Mouse (Mus musculus) hindbrain, embryonic 10.5 days (tissue): Measurements from ENCODE around the gene Scap. TPM values are rescaled to one million over a fixed set of nuclear protein-coding genes. Genes with fewer than 3 reads are reported as not detected.

Experiments used
- DNase-seq: peaks from one replicate; pipeline ENCODE4 v3.0.0-alpha.2; 2017; ENCODE audit warnings: low spot score
- H3K27ac ChIP-seq: fragments of 300-500 bp; sonication (generic); 2 replicates; pipeline ENCODE4 v1.5.1; 2016; ENCODE audit warnings: mild to moderate bottlenecking, moderate library complexity
- H3K27me3 ChIP-seq: fragments of 300-500 bp; sonication (generic); 2 replicates; pipeline ENCODE4 v1.6.1; 2016; ENCODE audit warnings: mild to moderate bottlenecking; ENCODE audit not compliant: poor library complexity, insufficient read depth, severe bottlenecking
- H3K36me3 ChIP-seq: fragments of 300-500 bp; sonication (generic); 2 replicates; pipeline ENCODE4 v1.6.1; 2016; ENCODE audit warnings: mild to moderate bottlenecking, moderate library complexity
- H3K4me1 ChIP-seq: fragments of 300-500 bp; sonication (generic); replicated peaks from 2 replicates; pipeline ENCODE4 v1.6.1; 2016; ENCODE audit warnings: mild to moderate bottlenecking
- H3K4me3 ChIP-seq: fragments of 300-500 bp; sonication (generic); 2 replicates; pipeline ENCODE4 v1.5.1; 2016; ENCODE audit warnings: mild to moderate bottlenecking, moderate library complexity
- H3K9me3 ChIP-seq: fragments of 300-500 bp; sonication (generic); 2 replicates; pipeline ENCODE4 v1.6.1; 2016; ENCODE audit warnings: mild to moderate bottlenecking, moderate library complexity
- WGBS: fragments of 180-500 bp; shearing (Covaris S2); methylation state at CpG from one replicate; pipeline ENCODE4 v1.1.7; 2016; 5-methylcytosine and 5-hydroxymethylcytosine counted together
- polyA plus RNA-seq: library from polyadenylated mRNA; unstranded; fragments of >200 nt; fragmentation: Nextera tagmentation; extraction: Ambion mirVana; gene quantifications from 2 replicates; pipeline ENCODE4 v1.2.1, GENCODE M21; 2016

The Scap gene
- polyA plus RNA-seq, 1 experiment from 2014 or later: 40.3 TPM

DNA sequence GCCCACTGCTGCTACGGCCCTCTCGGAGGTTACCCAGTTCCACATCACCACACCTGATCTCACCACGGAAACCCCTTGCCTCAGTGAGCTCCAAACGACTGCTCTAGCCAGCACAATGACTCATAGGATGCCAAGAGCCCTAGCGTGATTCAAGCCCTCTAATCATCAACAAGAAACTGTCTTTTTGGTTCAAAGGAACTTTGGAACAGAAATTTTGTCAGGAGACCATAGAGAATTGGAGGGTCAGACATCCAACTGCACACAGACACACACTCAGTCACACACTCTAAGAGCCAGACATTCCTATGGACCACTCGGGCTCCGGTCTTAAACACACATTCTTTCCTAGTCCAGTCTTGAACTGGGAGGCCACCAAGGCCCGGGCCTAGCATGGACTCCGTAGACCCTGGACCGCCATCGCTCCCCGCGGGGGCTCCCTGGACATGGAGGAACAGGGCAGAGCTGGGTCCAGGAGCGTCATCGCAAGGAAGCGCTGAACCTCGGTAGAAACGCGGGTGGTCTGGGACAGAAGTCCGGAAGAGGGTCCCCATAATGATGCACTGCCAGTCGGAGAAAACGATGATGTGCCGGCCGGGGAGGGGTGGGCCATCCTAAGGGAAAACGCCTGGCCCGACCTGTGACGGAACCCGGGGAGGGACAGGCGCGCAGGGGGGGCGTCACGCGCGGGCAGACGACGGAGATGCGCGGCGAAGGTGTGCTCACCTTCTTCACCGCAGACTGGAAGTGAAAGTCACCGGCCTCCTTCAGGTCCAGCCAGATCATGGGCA lies 74.4 kb downstream of the Scap start:
- H3K36me3 ChIP-seq: peaks cover 23% of the 10 kb centered on the region
- no peaks in the 10 kb centered on the region for H3K27me3 ChIP-seq
- whole genome bisulfite sequencing: 2% methylated on average over 41 of the region's 41 CpGs
- H3K4me3 ChIP-seq: peak overlapping the region; percentile 97
- H3K9me3 ChIP-seq: no peaks in the 10 kb centered on the region
- peaks cover 22% of the 10 kb centered on the region for H3K4me1 ChIP-seq
- no peak for DNase-seq
- H3K27ac ChIP-seq: peak overlapping the region; percentile 93

DNA sequence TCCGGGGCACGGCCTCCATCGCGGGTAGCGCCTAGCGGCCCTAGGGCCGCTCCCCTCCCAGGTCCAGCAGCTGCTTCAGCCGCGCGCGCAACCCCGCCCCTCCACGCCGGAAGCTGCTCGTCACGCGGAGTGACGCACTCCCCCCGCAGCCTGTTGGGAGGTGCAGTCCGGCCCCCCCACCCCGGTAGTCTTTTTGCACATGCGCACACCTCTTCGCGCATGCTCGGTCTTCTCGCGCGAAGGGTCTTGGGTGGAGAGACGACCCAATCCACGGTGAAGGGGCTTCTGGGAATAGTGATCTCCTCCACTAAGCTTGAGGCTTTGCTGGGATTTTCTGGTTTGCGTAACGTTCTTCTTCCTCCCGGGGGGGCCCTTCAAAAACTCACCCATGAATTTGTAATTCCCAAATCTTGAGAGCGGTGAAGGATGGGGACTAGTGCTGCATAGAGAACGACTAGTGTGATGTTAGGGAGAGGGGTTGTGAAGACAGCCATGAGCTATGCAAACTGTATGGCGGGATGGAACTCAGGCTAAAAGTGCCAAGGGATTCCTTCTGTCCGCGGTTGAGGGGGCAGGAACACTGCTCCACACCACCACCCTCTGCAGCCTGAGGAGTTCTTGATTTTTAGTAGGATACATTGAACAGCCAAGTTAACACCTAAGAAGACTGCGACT lies 75.1 kb downstream of the Scap start, which contains the start of gene Ptpn23:
TSS of gene Ptpn23 (minus strand) at position 115 of the 675 bp plus-strand sequence.
- H3K36me3 ChIP-seq: peaks cover 23% of the 10 kb centered on the region
- WGBS: under 1% methylated on average over 39 of the region's 39 CpGs

DNA sequence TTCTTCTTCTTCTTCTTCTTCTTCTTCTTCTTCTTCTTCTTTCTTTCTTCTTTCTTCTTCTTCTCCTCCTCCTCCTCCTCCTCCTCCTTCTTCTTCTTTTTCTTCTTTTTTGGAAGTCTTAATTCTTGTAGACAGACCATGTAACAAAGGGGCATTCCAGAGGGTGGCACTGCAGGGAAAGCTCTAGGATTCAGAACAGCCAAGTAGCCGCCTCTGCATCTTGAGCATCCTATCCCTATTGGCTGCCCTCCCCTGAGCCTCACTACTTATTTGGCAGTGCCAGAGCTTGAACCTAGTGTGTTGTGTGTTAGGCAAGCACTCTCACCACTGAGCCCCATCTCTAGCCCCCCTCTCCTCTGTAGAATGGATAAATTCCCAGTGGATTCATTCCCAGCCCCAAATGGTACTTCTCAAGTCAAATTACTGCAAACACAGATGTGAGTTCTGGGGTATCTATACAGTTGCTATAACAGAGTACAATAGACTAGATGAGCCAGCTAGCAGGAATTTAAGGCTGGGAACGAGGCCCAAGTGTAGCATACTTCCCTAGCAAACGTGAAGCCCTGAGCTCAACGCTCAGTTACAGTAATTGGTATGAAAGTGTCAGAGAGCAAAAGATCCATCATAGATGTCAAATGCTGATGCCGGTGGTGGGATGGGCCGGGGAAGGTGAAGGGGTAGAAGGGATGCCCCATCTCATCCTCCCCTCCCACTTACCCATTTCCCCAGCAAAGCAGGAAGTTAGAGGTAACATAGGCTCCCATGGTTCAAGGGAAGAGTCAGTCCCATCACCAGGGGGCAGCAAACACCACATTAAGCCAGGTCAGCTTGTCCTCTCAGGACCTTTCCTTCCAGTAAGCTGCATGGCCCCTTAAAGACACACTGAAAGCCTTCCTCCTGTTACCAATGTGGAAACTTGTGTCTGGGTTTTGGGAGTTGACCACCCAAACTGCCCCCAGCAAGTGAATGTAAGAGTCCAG lies 78.1 kb downstream of the Scap start:
- H3K4me1 ChIP-seq: peaks cover 22% of the 10 kb centered on the region
- 46% methylated on average over 6 of the region's 6 CpGs for WGBS
- no peaks in the 10 kb centered on the region for H3K9me3 ChIP-seq
- peak; percentile 82 for DNase-seq
- no peaks in the 10 kb centered on the region for H3K27me3 ChIP-seq
- H3K4me3 ChIP-seq: 0 out of 2 replicates have a peak overlapping the region, but pooled peaks have one; percentile 7
- H3K27ac ChIP-seq: no peak overlapping the region
- H3K36me3 ChIP-seq: no peaks in the 10 kb centered on the region

More for the DNA sequence above, 75.1 kb downstream of the Scap start, which contains the start of gene Ptpn23:
- Histone ChIP-seq H3K4me1 (peaks cover 22% of the 10 kb centered on the region), H3K27ac (peak within 1 kb of the TSS; percentile 93), H3K4me3 (peak within 1 kb of the TSS; percentile 97), H3K27me3 (no peaks in the 10 kb centered on the region), H3K9me3 (no peaks in the 10 kb centered on the region)
- DNase-seq: peak; percentile 98

DNA sequence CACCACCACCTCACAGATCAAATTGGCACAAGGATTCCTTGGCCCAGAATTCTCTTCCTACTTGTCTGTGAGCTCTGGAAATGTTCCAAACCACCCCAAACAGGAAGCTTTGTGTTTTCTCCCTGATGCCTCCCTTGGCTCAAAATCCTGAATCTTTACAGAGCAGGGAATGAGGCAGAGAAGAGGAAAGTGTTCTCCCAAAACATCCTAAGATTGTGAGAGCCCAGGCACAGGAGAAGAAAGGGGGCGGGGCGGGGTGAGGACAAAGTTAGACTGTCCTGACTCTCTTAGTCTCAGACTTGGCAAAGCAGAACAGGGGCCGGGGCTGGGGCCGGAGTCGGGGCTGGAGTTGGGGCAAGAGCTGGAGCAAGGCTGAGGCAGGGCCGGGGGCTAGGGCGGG lies 79.8 kb downstream of the Scap start:
- WGBS: 80% methylated on average over 7 of the region's 7 CpGs
- no peaks in the 10 kb centered on the region for H3K9me3 ChIP-seq
- no peak overlapping the region for H3K4me3 ChIP-seq
- H3K27me3 ChIP-seq: no peaks in the 10 kb centered on the region
- no peak for DNase-seq
- H3K4me1 ChIP-seq: peaks cover 10% of the 10 kb centered on the region
- no peaks in the 10 kb centered on the region for H3K36me3 ChIP-seq
- H3K27ac ChIP-seq: no peak overlapping the region

DNA sequence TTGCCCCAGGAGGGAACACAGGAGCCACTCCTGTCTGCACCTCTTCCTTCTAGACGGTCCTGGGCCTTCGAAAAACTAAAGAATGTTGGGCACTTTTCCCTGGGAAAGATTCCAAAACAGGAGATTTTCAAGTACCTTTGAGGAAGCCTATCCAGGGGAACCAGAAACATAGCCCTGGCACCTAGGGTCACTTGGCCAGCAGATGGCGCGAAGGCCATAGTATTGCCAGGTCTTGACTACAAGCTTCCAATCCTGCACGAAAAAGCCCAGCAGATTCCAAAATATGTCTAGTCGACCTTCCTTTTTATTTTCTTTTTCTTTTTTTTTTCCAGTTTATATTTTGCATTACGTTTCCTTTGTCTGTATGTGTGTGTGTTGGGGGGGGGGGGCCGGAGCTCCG lies 80.7 kb downstream of the Scap start:
- Histone ChIP-seq H3K36me3 (no peaks in the 10 kb centered on the region), H3K4me1 (peaks cover 5% of the 10 kb centered on the region), H3K9me3 (no peaks in the 10 kb centered on the region), H3K4me3 (no peak overlapping the region), H3K27me3 (no peaks in the 10 kb centered on the region), H3K27ac (no peak overlapping the region)
- DNase-seq: peak; percentile 44
- 53% methylated on average over 9 of the region's 9 CpGs for WGBS

DNA sequence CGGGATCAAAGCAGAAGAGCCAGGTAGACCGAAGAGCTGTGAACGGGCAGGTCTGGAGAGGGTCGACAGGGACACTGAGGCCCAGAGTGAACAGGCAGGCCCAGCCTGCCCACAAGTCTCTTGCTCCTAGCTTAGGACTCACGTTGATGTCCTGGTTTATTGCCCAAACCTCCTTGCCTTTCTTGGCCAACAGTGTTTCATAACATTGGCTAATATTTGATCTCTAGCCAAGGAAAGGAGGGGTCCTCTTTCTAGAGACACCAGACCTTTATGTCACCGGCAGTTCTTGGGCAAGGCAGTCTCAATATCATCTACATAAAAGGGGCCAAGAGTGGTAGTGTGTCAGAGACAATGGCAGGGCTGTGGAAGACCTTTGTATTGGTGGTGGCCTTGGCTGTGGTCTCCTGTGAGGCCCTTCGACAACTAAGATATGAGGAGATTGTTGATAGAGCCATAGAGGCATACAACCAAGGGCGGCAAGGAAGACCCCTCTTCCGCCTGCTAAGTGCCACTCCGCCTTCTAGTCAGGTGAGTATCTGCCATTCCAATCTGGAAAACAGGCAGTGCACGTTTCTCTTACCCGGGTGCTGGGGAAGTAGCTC lies 86.5 kb downstream of the Scap start, which contains the start of gene Ngp:
TSS of gene Ngp (plus strand) at position 237 of the 602 bp plus-strand sequence.
- no peak for DNase-seq
- 90% methylated on average over 12 of the region's 12 CpGs for WGBS
- H3K4me1 ChIP-seq: no peaks in the 10 kb centered on the region
- no peak within 1 kb of the TSS for H3K27ac ChIP-seq
- H3K4me3 ChIP-seq: no peak within 1 kb of the TSS
- H3K36me3 ChIP-seq: no peaks in the 10 kb centered on the region
- no peaks in the 10 kb centered on the region for H3K9me3 ChIP-seq
- no peaks in the 10 kb centered on the region for H3K27me3 ChIP-seq

DNA sequence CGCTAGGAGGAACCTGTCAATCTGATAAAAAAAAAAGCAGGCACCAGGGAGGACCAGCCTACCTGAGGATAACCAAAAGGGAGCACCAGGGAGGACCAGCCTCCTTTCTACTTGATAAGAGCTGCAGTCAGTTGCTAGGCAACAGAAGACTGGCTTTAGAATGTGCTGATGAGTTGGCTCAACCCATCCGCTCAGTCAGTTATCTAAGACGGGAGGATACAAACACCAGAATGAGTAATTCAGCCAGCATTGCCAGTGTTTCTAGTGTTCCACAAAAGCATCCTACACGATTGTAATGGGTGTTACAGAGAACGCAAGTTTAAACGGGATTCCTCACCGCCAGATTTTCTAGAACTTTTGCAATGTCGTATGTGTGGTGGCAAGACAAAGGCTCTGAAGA lies 98.2 kb downstream of the Scap start:
- Histone ChIP-seq H3K4me1 (no peaks in the 10 kb centered on the region), H3K27me3 (no peaks in the 10 kb centered on the region), H3K4me3 (no peak overlapping the region), H3K36me3 (peaks cover 89% of the 10 kb centered on the region), H3K9me3 (no peaks in the 10 kb centered on the region), H3K27ac (no peak overlapping the region)
- DNase-seq: no peak
- WGBS: 78% methylated on average over 8 of the region's 8 CpGs

DNA sequence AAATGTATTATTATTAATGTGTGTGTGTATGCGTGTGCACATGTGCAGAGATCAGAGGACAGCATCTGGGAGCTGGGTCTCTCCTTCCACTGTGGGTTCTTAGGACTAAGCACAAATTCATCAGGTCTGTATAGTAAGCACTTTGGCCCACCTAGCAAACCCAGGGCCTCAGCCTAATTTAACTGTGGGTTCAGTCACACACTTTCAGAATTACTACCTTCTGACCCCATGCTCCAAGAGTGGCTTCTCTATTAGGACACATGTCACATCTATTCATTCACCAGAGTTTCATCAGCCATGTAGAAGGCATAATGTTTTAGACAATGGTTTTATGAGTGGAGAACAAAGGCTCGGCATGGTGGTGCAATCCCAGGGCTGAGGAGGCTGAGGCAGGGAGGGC lies 100.0 kb downstream of the Scap start:
- DNase-seq: no peak
- Histone ChIP-seq H3K27me3 (no peaks in the 10 kb centered on the region), H3K36me3 (peaks cover 85% of the 10 kb centered on the region), H3K27ac (no peak overlapping the region), H3K9me3 (no peaks in the 10 kb centered on the region), H3K4me3 (no peak overlapping the region), H3K4me1 (no peaks in the 10 kb centered on the region)
- WGBS: 98% methylated on average over 2 of the region's 2 CpGs

Other genes with a start within 250 kb of the Scap start
- gene Smarcc1, start 215.6 kb upstream of the Scap start, polyA plus RNA-seq: 180 and 201 TPM in 2 replicates
- gene Dhx30, start 215.5 kb upstream of the Scap start, polyA plus RNA-seq: 179 and 194 TPM in 2 replicates
- 7.0 and 15.1 TPM in 2 replicates for gene Cspg5, start 89.5 kb upstream of the Scap start, polyA plus RNA-seq
- 45.6 TPM in 2 replicates for gene Elp6, start 28.1 kb upstream of the Scap start, polyA plus RNA-seq
- 15.5 and 19.2 TPM in 2 replicates for gene Ptpn23, start 74.9 kb downstream of the Scap start, polyA plus RNA-seq
- not detected in 2 replicates for gene Ngp, start 86.5 kb downstream of the Scap start, polyA plus RNA-seq
- gene Klhl18, start 143.4 kb downstream of the Scap start, polyA plus RNA-seq: 11.0 and 11.8 TPM in 2 replicates
- gene Kif9, start 143.7 kb downstream of the Scap start, polyA plus RNA-seq: 2.1 and 3.1 TPM in 2 replicates
- gene Setd2, start 199.3 kb downstream of the Scap start, polyA plus RNA-seq: 26.2 and 33.6 TPM in 2 replicates